Mouse (Mus musculus): Measurements from ENCODE around the gene Lama2.

- TF ChIP-seq GATA1 (IDR thresholded peaks at IDR 0.05; ENCODE audit: low read length) (no peak), TAL1 (IDR thresholded peaks at IDR 0.05; ENCODE audit: low read length) (no peak)
Observed at GRCm38 (mm10) chr10:27635721-27636120, 16.2 kb upstream of the Lama2 start.
